Mouse (Mus musculus) v-Abl transformed pro-B cells (cell line): ENCODE results near the gene Eea1.
"Not testable (repeated sequence)": the region's sequence is repeated elsewhere in the genome, so short reads cannot be mapped to it uniquely, and the experiment has no call there.

Source experiments
- in situ Hi-C, 2 experiments: fragments of 400-800 bp; cut with MboI; formaldehyde crosslinking; loops; one replicate each; pipeline ENCODE4 v1.15.1; 2025; ENCODE audit not compliant: unreplicated experiment in 2 of 2

The Eea1 gene

DNA sequence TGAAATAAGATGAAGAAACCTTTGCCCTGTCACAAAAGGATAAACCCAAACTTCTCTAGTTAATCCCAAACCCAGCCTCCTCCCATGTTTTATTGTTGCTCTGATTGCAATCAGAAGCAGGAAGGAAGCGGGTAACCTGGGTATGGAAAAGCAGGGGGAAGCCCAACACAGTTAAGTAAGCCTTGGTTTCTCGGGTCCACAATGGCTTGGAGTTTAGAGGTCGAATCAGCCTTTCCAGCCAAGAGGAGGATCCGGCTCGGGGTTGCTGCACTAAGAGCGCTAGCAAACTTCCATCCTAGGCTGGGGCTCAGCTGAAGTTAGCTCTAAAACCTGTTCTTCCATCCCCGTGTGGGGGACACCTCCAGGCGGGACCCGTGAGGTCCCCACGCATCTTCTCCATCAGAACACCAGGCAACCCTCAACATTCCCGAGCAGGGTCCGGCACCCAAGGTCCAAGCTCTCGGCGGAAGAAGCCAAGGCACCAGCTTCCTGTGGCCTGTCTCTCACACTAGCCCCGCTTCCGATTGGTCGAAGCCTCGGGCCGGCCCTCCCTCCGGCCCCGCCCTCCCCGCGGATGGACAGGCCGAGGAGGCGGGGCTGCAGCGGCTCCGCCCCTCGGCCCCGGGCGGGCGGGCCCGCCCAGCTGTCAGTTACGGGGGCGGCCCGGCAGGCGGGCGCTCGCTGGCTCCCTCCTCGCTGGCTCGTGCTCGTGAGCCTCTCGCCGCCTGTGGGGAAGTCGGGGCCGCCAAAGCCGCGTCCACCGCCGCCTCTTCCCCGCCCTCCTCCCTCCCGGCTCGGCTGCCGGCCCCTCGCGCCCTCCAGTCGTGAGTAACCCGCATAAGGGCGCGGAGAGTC lies at the start of gene Eea1:
TSS of gene Eea1 (plus strand) at position 605 of the 855 bp plus-strand sequence.
- in situ Hi-C loops: no loop called here

DNA sequence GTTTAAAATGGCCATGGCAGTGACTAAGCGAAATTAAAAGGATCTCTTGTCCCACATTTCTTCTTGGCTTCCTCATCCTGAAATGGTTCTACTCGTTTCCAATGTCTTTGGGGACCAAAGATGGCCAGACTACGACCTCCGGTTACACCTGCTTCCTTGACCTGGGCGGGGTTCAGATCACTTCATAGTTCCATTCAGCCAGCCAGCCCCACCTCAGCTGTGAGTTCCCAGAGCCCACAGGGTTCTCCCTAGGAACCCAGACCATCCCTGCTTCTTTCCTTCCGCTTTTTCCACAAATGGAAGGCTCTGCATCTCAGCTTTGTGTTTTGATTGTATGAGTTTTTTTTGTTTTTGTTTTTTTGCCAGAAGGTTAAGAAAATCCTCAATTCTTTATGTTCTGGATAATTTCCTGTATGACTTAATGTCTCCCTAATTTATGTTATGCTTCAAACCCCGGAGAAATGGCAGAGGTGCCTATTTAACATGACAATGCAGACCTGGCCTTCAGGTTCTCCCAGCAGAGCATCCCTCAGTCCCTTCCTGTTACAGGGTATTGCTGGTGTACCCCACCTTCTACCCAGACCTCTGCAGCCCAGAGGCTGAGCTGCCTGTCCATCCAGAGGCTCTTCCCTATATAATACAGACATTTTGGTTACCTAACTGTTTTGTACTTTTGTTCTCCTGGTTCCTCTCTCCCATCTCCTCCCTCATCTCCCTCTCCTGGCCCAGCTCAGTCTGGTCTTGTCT lies 49.1 kb upstream of the Eea1 start:
- in situ Hi-C loops: loop anchor here (5.0 to 25.0 kb wide), 9 partner anchors 339 to 1796 kb away; partner anchors contain the start of gene Ccer1 (in 2 of the 2)

DNA sequence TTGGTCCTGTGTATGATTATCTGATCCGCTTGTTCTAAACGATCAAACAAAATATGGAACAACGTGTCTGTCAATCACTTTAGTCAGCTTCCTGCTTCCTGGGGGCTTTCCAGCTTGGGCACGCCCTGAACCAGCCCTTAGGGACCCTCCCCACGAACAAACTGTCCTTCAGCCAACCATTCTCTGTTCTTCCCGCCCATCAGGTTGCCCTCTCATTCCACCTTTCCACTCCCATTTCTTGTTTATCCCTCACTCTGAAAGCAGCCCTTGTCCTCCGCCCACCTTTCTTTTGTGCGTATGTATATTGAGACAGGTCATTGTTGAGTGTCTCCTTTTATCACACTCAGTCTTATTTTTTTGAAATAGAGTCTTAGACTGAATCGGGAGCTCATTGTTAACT lies 48.3 kb upstream of the Eea1 start:
- in situ Hi-C loops: loop anchor here (5.0 to 25.0 kb wide), 9 partner anchors 340 to 1795 kb away; partner anchors contain the start of gene Ccer1 (in 2 of the 2)

DNA sequence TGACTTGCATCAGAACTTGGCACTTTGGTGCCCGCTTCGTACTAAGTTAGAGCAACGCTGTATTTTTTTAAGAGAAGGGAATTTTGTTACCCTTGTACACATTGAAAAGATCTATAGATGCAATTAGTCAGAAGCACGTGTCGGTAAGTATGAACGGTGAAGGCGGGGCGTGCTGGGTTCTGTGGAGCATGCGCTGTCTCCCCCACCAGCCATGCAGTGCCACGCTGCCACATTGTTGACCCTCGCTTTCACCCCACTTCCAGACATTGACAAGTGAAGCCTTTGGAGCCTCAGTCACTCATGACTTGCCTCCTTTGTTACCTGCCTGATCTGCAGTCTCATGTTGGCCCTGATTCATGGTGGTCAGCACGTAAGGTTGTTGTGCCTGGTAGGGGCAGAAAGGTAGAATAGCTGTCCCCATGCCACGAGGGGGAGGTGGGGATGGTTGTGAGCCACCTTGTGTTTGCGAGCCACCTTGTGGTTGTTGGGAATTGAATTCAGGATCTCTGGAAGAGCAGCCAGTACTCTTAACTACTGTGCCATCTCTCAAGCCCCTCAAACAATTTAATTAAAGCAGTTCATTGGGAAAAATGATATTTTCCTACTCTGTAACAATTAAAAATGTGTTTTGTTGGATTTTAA lies 47.0 kb upstream of the Eea1 start:
- in situ Hi-C loops: loop anchor here (5.0 to 25.0 kb wide), 9 partner anchors 341 to 1794 kb away; partner anchors contain the start of gene Ccer1 (in 2 of the 2)

DNA sequence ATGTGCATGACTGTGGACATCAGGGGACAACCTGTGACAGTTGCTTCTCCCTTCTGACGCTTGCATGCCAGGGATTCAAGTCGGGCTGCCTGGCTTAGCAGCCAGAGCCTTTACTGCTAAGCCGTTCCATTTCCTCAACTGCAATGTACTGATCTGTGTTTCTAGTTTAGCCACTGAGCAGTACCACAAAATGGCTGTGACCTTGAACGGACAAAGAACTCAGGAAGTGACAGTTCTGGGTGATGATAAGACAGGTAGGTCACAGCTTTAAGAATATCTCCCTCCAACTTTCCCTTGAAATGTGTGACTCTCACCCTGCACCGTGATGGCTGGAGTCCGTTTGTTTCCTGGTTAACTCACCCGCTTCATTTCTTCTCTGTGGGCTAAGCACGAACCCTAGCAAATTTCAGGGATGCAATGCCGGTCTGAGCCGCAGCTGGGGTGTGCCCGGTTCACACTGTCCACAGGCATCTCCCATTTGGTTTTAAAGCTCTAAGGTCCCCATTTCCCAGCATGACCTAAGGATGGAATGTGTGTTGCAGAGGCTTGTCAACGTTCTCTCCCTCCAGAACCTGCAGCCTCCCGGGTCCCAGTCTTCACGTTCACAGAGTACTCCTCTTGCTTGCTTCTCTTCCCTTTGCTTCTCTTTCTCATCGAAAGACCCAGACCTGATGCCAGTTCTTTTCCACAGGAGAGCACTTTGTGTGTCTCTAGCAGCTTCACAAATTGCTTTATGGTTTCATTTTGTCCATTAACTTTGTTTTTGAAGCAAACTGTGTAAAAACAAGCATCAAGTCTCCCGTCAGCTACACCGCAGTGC lies 46.2 kb upstream of the Eea1 start:
- in situ Hi-C loops: loop anchor here (5.0 to 25.0 kb wide), 9 partner anchors 342 to 1793 kb away; partner anchors contain the start of gene Ccer1 (in 2 of the 2)

DNA sequence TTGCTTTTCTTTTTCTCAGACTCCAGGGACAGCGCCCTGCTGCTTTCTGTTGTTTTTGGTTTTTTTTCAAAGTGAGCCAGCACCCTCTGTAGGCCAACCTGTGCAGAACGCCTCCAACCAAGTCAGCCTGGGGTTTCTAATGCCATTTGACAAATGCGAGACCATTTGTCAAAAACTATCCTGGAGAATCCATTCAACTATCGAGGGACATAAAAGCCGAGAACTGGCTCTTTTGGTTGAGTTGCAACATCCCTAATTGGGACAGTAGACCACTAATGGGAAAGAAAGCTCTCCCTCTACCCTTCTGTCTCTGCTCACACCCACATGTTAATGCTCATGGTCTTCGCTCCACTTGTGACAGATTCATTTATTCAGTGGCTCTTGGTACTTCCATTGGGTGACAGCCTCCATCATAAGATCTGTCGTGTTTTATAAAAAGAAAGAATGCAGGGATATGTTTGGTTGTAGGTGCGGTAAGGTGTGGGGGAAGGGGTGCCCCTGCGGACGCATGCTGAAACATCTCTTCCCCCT lies 45.5 kb upstream of the Eea1 start:
- in situ Hi-C loops: loop anchor here (5.0 to 25.0 kb wide), 12 partner anchors 142 to 1792 kb away; partner anchors contain the start of gene Ccer1 (in 2 of the 2)

DNA sequence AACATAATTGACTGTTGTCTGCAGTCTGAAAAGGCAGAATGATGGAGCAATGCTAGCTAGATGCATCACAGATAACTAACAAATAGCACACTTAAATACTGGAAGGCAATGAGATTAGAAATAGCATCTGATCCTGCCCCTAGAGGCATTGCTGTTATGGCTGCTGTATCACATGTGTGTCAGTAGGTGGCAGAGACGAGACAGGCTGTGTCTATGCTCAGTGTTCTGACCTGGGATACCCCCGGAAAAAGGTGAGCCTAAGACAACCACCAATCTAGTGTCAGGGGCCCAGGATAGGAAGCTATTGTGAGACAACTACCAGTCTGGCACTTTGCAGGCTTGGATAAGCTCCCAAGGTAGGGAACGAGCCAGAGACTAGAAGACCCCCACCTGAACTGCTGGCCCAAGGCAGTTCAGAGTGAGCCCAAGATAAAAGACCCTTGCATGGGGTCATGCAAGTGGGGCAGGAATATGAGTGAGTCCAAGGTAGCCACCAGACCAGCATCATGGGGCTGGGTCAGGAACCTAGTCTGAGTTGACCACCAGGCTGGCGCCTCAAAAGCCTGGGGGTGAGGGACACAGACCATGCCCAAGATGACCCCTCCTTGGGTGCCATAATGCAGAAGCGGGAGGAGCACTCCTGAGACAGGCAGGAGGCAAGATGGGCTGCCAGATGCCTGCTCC lies 41.8 kb upstream of the Eea1 start:
- in situ Hi-C loops: loop anchor here (5.0 to 25.0 kb wide), 11 partner anchors 139 to 1789 kb away; partner anchors contain the start of gene Ccer1 (in 2 of the 2)

DNA sequence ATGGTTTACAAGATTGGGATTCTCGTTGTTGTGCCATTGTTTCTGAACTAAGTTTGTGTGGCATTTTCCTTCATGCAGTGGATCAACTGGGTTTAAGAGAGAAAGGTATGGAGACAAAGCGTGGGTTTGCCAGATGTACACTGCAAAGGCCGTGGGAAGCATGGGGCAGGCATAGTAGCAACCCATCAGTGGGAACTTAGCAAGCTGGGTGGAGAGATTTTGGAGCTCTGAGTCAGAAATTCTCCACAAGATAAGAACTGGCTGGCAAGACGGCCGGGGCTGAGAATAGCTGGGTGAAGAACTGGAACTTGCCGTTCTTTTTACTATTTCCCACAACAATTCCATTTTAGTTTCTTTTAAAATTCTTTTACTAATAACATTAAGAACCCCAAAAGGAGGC lies 35.8 kb upstream of the Eea1 start:
- in situ Hi-C loops: no loop called here

DNA sequence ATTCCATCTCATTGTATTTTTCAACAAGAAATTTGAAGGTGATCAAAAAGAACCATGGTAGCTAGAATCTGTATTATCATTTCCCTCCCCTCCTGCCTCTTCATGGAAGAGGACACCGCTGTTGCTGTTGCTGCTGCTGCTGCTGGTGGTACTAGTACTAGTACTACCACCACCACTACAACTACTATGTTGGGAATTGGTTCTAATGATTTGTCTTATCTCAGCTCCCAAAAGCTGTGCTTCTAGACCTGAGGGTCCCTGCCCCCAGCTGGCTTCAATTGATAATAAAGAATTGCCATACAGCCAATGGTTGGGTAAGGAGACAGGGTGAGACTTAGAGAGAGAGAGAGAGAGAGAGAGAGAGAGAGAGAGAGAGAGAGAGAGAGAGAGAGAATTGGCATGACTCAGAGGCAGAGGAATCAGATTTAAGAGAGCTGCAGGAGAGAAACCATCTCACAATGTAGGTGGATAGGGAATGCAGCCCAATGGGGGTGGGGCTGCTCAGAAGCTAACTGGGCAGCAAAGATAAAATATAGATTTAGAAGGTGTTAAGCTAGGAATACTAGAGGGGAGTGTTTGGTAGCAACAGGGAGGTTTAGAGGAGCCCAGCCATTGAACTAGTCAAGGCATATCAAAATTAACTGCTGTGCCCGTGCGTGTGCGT lies 31.1 kb upstream of the Eea1 start:
- in situ Hi-C loops: no loop called here

DNA sequence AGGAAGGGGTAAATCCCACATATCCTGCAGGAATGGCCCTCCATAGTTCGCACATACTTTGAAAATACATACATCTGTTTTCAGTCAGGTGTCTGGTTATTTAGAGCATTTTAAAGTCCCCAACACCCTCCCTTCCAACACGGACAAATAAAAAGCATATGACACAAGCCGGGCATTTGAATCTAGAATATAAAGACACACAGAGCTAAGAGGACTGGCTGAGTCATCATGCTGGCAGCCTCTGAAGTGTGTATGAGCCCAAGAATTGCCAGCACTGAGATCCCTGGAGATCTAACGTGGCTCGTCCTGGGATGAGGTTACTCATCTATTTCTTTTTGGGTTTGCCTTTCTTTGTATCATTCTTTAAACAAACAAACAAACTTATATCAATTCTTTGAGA lies 29.4 kb upstream of the Eea1 start:
- in situ Hi-C loops: no loop called here

DNA sequence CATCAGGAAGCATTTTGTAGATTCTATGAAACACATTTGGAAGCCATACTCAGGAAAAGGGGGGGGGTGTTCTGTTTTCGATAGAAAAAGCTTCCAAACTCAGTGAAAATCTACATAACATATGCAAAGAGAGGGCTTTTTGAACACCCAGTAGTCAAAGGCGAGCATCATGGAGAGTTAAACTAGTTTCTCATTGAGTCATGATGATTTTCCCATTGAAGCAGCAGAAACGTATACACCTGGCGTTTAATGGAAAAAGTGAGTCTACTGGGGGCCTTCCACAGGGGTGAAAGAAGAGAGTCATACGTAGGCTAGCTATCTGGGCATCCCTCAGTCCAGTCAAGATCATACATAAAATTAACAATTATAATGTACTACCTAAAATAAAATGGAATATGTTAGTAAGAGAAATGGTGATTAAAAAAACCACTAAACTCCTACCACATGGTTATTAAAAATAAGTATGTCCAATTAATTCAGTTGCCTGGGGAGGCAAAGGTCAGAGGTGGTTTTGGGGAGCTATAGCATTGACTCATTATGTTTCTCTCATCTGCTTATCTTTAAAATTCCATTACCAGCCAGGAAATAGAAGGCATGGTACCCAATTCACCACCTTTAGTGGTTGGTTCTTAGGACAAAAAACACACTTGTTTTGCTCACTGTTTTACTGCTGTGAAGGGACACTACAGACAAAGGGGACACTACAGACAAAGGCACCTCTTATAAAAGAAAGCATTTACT lies 25.8 kb upstream of the Eea1 start:
- in situ Hi-C loops: no loop called here

DNA sequence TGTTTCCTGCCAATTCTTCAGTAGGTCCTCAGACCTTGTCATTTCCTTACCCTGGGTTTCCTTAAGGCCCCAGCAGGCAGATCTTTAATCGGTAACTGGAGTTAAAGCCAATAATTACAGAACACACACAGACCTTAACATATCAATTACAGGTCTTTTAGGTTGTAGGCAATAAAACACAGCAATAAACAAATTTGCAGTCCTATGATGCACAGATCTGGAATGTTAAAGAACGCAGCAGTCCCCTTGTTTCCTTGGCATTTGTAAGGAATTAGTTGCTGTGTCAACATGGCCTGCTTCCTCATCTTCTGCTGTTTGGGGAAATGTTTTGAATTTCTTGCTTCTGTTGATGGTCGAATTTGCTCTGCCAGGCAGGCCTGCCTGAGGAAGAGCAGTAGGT lies 21.7 kb upstream of the Eea1 start:
- in situ Hi-C loops: no loop called here

DNA sequence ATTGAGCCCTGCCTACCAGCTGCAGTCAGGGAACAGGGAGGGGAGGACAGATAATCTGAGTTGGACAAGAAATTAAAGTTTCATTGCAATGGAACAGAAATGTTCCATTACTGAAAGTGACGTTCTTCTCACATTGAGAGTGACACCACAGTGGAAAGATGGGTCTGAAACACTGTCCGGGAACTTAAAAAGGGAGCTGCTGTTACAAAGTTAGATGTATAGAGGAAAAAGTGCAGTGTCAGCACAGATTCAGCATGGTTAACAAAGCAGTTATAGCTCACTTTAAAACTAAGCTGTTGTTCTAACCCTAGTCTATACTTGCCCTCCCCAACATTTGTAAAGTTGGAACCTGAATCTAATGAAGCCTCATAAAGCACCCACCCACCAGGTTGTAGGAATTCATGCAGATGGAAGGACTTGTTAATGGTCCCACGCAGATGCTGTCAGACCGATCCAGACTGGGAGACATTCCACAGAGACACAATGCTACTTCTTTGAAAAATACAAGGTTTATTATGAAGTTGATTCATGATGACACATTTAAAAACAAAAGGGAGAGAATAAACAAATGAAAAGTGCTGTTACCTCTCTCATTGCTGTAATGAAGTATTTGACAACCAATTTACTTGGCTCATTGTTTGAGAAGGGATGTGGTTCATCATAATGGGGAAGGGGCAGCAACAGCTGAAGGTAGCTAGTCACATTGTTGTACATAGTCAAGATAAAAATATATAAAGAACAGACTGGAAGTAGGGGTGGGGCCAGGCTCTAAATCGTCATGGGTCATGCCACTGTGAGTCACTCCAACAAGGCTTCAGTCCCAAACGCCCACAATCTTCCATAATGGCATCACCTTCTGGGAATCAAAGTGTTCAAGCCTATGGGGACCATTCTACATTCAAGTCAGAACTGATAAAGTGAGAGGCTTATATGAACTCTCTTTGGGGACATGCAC lies 16.9 kb upstream of the Eea1 start:
- in situ Hi-C loops: no loop called here

DNA sequence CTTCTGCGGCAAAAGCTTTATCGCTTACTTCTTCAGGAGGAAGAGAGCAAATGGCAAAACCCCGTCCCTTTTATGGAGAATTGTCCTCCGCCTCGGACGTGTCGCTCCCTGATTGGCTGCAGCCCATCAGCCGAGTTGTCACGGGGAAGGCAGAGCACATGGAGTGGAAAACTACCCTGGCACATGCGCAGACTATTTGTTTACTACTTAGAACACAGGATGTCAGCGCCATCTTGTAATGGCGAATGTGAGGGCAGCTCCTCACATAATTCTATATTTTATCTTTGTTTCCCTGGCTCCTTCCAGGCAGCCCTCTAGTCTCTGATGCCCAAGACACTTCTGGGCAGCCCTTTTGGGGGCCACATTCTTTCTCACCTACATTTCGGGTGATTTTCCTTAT lies 6.8 kb upstream of the Eea1 start:
- in situ Hi-C loops: not testable (repeated sequence)

DNA sequence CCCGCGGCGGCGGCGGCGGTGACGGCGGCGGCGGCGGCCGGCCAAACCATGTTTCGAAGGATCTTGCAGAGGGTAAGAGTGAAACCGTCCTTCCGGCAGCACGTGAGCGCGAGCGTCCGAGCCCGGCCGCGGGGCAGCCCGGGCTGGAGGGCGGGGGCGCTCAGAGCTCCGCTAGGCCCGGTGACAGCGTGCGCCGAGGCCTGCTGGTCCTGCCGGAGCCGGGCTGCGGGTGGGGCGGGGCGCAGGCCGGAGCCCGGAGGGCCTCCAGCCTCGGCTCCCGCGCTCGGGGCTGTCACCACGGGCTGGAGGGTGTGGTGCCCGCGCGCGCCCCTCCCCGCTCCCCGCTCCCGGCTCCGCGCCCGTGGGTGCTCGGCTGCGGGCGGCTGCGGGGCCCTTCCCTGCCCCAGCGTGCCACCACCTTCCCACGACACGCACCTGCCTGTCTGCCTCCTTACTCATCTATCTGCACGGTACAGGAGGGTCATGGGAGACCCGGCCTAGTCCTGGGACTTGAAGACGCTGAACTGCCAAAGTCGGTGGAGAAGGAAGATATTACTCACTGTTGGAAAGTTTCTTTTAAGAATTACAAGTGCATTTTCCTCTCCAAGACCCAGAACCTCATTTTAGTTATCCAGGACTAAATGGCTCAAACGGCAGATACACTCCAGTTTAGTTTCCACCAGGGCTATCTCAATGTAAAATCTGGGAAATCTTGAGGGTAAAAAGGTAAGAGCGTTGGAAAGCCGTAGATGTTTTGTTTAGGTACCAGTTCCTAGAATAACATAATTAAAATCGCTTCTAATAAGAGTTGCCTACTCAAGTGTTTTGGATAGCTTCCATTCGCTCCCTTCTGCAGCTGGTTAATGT lies 684 bp downstream of the Eea1 start:
- in situ Hi-C loops: no loop called here
